In genomic region chr7:58184913-58185312, GRCm38 (mm10) we compare ENCODE assay signal across 24 mouse cellular contexts.
A peak's percentile ranks its signal among the peaks of the same experiment; 100 is the strongest.
DNase-seq lines count a peak whose midpoint lies in the region; ATAC-seq and TF ChIP-seq lines count a peak whose summit lies in the region.
"Had no signal": no experiment of that assay in that cellular context is flagged by ENCODE, and none has a peak within 500 bp of the region (broad histone marks: within the 10 kb centered on the region; RNA-seq: fewer than 3 reads in every experiment).

No protein-coding gene starts in this region.

- no peak for TF ChIP-seq CTCF in forebrain, postnatal 0 days (IDR thresholded peaks at IDR 0.05; ENCODE audit: low read depth)

- no peaks in the 10 kb centered on the region for H3K9me3 ChIP-seq in forebrain, postnatal 0 days (ENCODE audit: low read length)
- no peaks in the 10 kb centered on the region for H3K9me3 ChIP-seq in forebrain, embryonic 10.5 days
- H3K9me3 ChIP-seq: limb, embryonic 13.5 days; midbrain, embryonic 12.5 days; neural tube, embryonic 15.5 days had no signal

- H3K4me3 ChIP-seq in forebrain, postnatal 0 days (ENCODE audit: low read depth, low read length) = no peak overlapping the region
- no peak overlapping the region for H3K4me3 ChIP-seq in forebrain, embryonic 10.5 days
- H3K4me3 ChIP-seq: heart, adult 2 months; limb, embryonic 13.5 days; liver, embryonic 13.5 days; midbrain, embryonic 12.5 days; neural tube, embryonic 15.5 days had no signal

- H3K36me3 ChIP-seq in forebrain, postnatal 0 days (ENCODE audit: insufficient read depth) = no peaks in the 10 kb centered on the region
- no peaks in the 10 kb centered on the region for H3K36me3 ChIP-seq in forebrain, embryonic 10.5 days (replicated peaks)
- H3K36me3 ChIP-seq: limb, embryonic 13.5 days; liver, embryonic 13.5 days; midbrain, embryonic 12.5 days; neural tube, embryonic 15.5 days had no signal

- no peak overlapping the region for H3K9ac ChIP-seq in forebrain, postnatal 0 days
- H3K9ac ChIP-seq: hindbrain, embryonic 14.5 days; limb, embryonic 13.5 days; liver, embryonic 13.5 days; midbrain, embryonic 12.5 days; neural tube, embryonic 15.5 days had no signal

- ATAC-seq in forebrain, postnatal 0 days = peak; percentile 43; the same call in 1 of the 2 replicates
- peak; percentile 82; the same call in 1 of the 2 replicates for ATAC-seq in frontal cortex, adult (ENCODE audit: low TSS enrichment)
- ATAC-seq: inflammation-experienced regulatory T-cells, adult 6 months had no signal

- no peaks in the 10 kb centered on the region for H3K27me3 ChIP-seq in forebrain, postnatal 0 days (ENCODE audit: insufficient read depth, low read length)
- no peaks in the 10 kb centered on the region for H3K27me3 ChIP-seq in forebrain, embryonic 10.5 days (ENCODE audit: poor library complexity, severe bottlenecking)
- H3K27me3 ChIP-seq: limb, embryonic 13.5 days; liver, embryonic 13.5 days; midbrain, embryonic 12.5 days; neural tube, embryonic 15.5 days had no signal

- H3K27ac ChIP-seq in forebrain, postnatal 0 days (ENCODE audit: low read depth, low read length) = no peak overlapping the region
- H3K27ac ChIP-seq in forebrain, embryonic 10.5 days = no peak overlapping the region
- H3K27ac ChIP-seq: heart, adult 2 months; hindbrain, embryonic 14.5 days; kidney, postnatal 0 days; limb, embryonic 13.5 days; liver, embryonic 13.5 days; midbrain, embryonic 12.5 days; neural tube, embryonic 15.5 days had no signal

- peak; percentile 15 for DNase-seq in forebrain, postnatal 0 days
- no peak for DNase-seq in forebrain, embryonic 10.5 days (ENCODE audit: extremely low spot score, low spot score)
- DNase-seq in left cerebral cortex, adult 9 months (ENCODE audit: low spot score in 2 of 2) = peak; percentile 10 to 35
- peak; percentile 9 for DNase-seq in right cerebral cortex, postnatal 14 days
- DNase-seq in heart, postnatal 4 days = no peak
- no peak for DNase-seq in gastrocnemius, postnatal 14 days
- no peak for DNase-seq in adrenal gland, postnatal 36 days
- DNase-seq: cerebellum, adult 18-20 months; cerebellum, postnatal 14 days; gastrocnemius, postnatal 10 days; heart, adult 2 months; kidney, adult 18-20 months; liver, embryonic 13.5 days; lung, adult 2 months; lung, postnatal 14 days; thymus, adult 2 months; thymus, postnatal 4 days had no signal

- no peak overlapping the region for H3K4me2 ChIP-seq in forebrain, postnatal 0 days (ENCODE audit: low read depth)
- H3K4me2 ChIP-seq: hindbrain, embryonic 14.5 days; limb, embryonic 13.5 days; liver, embryonic 13.5 days; midbrain, embryonic 12.5 days; neural tube, embryonic 15.5 days had no signal

- no peaks in the 10 kb centered on the region for H3K4me1 ChIP-seq in forebrain, postnatal 0 days (ENCODE audit: insufficient read depth)
- peaks cover 7% of the 10 kb centered on the region for H3K4me1 ChIP-seq in forebrain, embryonic 10.5 days
- H3K4me1 ChIP-seq: limb, embryonic 13.5 days; liver, embryonic 13.5 days had no signal

- intact Hi-C loops in gastrocnemius, postnatal 14 days (cut with DNase I; ENCODE audit: low total_unique reads) = no loop called here

- WGBS in forebrain, postnatal 0 days = 48% methylated on average over 4 of the region's 4 CpGs
- 89% methylated on average over 4 of the region's 4 CpGs for WGBS in forebrain, embryonic 10.5 days

Comparison
In these comparisons a context has a peak if more than half of its experiments do, and no peak if none do; other contexts are left out.
1. DNase-seq: peak in forebrain, postnatal 0 days (single experiment), left cerebral cortex, adult 9 months (2 of 2) and right cerebral cortex, postnatal 14 days (single experiment); none in forebrain, embryonic 10.5 days (single experiment), heart, postnatal 4 days (single experiment), gastrocnemius, postnatal 14 days (single experiment) and adrenal gland, postnatal 36 days (0 of 2).